Mouse (Mus musculus): Measurements from ENCODE around the gene Kcnk5. TPM values are rescaled to one million over a fixed set of nuclear protein-coding genes. Genes with fewer than 3 reads are reported as not detected.

Gene Kcnk5
- 17.0 and 54.3 TPM in 2 replicates for polyA plus RNA-seq (2012; rRNA removed; ENCODE audit: low replicate concordance)

DNA sequence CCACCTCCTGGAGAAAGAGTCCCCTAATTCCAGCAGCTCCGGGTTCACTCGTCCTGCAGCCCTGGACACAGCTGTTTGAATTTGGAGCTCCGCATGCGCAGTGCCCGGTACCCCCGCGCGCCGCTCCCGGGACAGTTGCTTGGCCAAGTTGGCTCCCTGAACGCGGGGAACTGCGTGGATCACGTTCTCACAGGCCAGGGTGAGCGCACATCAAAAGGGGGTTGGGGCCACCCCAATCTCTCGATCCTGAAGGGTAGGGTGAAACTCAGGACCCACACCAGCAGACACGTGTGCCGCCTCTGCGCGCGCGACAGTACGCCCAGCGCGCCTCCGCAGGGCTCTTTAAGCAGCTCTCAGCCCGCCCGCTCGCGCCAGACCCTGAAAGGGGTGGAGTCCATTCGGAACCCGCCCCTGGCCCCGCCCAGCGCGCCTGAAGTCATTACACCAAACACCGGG is at the start of gene Kcnk5:
Gene Kcnk5 (minus strand): TSS at position 344 of the 456 bp plus-strand sequence.

DNA sequence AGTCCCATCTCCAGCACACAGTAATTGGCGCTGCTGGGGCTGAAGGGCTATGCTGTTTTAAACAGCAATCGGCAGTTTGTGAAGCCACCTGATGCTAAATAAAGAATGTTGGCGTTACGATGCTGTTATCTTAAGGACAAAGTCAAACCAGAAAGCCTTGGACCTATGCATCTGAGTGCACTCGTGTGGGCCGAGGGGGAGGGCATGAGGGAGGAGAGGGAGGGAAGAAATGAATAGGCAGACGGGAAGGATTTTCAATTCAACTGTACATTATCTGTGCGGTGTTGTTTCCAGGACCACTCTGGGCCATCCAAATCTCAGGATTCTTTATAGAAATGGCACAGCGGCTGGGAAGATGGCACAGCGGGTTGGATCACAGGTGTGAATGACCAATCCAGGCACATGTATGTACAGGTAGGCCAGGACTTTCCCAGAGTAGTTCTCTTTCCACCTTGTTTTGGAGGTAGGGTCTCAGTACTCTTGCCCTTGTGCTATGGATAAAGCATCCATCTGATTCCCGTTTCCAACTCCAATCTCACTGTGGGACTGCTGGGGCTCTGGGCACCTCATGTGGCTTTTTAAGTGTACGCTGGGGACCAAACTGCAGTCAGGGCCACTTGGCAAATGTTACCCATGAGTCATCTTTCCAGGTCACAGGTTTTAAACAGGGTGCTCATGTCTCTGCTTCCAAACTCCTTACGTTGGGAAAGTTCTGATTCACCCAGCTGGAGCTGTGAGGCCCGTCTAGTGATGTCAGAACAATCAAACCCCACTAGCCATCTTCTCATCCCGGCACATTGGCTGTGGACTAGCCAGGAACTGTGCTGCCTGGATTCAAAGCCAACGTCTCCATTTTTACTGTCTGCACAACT is 42.9 kb downstream of the Kcnk5 start, which contains the start of gene Saysd1:
Gene Saysd1 (minus strand): TSS at position 51 of the 872 bp plus-strand sequence.

Other genes with a start within 250 kb of the Kcnk5 start
- 2.4 and 3.8 TPM in 2 replicates for gene Gng2, start 204.2 kb downstream of the Kcnk5 start, polyA plus RNA-seq (2012; rRNA removed; ENCODE audit: low replicate concordance)
- gene Saysd1, start 43.3 kb downstream of the Kcnk5 start, polyA plus RNA-seq (2012; rRNA removed; ENCODE audit: low replicate concordance): 6.2 and 10.6 TPM in 2 replicates
- 1.3 and 4.1 TPM in 2 replicates for gene Kcnk16, start 87.4 kb upstream of the Kcnk5 start, polyA plus RNA-seq (2012; rRNA removed; ENCODE audit: low replicate concordance)
- gene Nudt13, start 112.9 kb upstream of the Kcnk5 start, polyA plus RNA-seq (2012; rRNA removed; ENCODE audit: low replicate concordance): 8.1 and 8.7 TPM in 2 replicates
- gene Ecd, start 166.3 kb upstream of the Kcnk5 start, polyA plus RNA-seq (2012; rRNA removed; ENCODE audit: low replicate concordance): 5.2 and 6.9 TPM in 2 replicates
- gene Fam149b, start 166.4 kb upstream of the Kcnk5 start, polyA plus RNA-seq (2012; rRNA removed; ENCODE audit: low replicate concordance): 12.0 and 12.5 TPM in 2 replicates
- gene Dnajc9, start 207.1 kb upstream of the Kcnk5 start, polyA plus RNA-seq (2012; rRNA removed; ENCODE audit: low replicate concordance): 14.4 and 16.6 TPM in 2 replicates
- gene Mrps16, start 211.8 kb upstream of the Kcnk5 start, polyA plus RNA-seq (2012; rRNA removed; ENCODE audit: low replicate concordance): 35.7 and 40.1 TPM in 2 replicates

Measured in duodenum, adult 2 months (tissue).